Mouse (Mus musculus): Measurements from ENCODE around the gene Fer1l5. TPM values are rescaled to one million over a fixed set of nuclear protein-coding genes. Genes with fewer than 3 reads are reported as not detected.
A peak's percentile ranks its signal among the peaks of the same experiment; 100 is the strongest.

The Fer1l5 gene
- polyA plus RNA-seq, 1 experiment from 2014 or later: 0.50 TPM

- H3K4me3 ChIP-seq (ENCODE audit: low read length): no peak overlapping the region
- ATAC-seq: no peak
- 33% methylated on average over 4 of the region's 4 CpGs for WGBS
- no peak overlapping the region for H3K9ac ChIP-seq (ENCODE audit: low read depth, low read length)
- H3K36me3 ChIP-seq (ENCODE audit: control insufficient read depth, insufficient read depth, low read length): no peaks in the 10 kb centered on the region
- H3K27me3 ChIP-seq (replicated peaks; ENCODE audit: control insufficient read depth, insufficient read depth, low read length): no peaks in the 10 kb centered on the region
- H3K27ac ChIP-seq (ENCODE audit: low read length): no peak overlapping the region
- no peak overlapping the region for H3K4me2 ChIP-seq (ENCODE audit: low read depth, low read length)
- no peaks in the 10 kb centered on the region; the same call in 1 of the 2 replicates for H3K4me1 ChIP-seq (ENCODE audit: control insufficient read depth, insufficient read depth, low read length)
- no peaks in the 10 kb centered on the region for H3K9me3 ChIP-seq (ENCODE audit: control insufficient read depth, low read length)
These were observed 93.6 kb downstream of the Fer1l5 start for GRCm38 (mm10) chr1:36465641-36466160.

GRCm38 (mm10) chr1:36467446-36467845 is 95.4 kb downstream of the Fer1l5 start:
- H3K9ac ChIP-seq (ENCODE audit: low read depth, low read length): no peak overlapping the region
- no peaks in the 10 kb centered on the region for H3K27me3 ChIP-seq (replicated peaks; ENCODE audit: control insufficient read depth, insufficient read depth, low read length)
- H3K4me2 ChIP-seq (ENCODE audit: low read depth, low read length): no peak overlapping the region
- H3K9me3 ChIP-seq (ENCODE audit: control insufficient read depth, low read length): no peaks in the 10 kb centered on the region
- WGBS: 58% methylated on average over 5 of the region's 5 CpGs
- H3K4me1 ChIP-seq (ENCODE audit: control insufficient read depth, insufficient read depth, low read length): no peaks in the 10 kb centered on the region; the same call in 1 of the 2 replicates
- ATAC-seq: no peak
- H3K4me3 ChIP-seq (ENCODE audit: low read length): no peak overlapping the region
- no peaks in the 10 kb centered on the region for H3K36me3 ChIP-seq (ENCODE audit: control insufficient read depth, insufficient read depth, low read length)
- no peak overlapping the region for H3K27ac ChIP-seq (ENCODE audit: low read length)

- H3K4me1 ChIP-seq (ENCODE audit: control insufficient read depth, insufficient read depth, low read length): peaks cover 10% of the 10 kb centered on the region
- no peak overlapping the region for H3K9ac ChIP-seq (ENCODE audit: low read depth, low read length)
- no peak for ATAC-seq
- no peaks in the 10 kb centered on the region for H3K36me3 ChIP-seq (ENCODE audit: control insufficient read depth, insufficient read depth, low read length)
- 49% methylated on average over 2 of the region's 2 CpGs for WGBS
- peak overlapping the region; percentile 14; the same call in 1 of the 2 replicates for H3K27ac ChIP-seq (ENCODE audit: low read length)
- no peaks in the 10 kb centered on the region for H3K9me3 ChIP-seq (ENCODE audit: control insufficient read depth, low read length)
- H3K27me3 ChIP-seq (replicated peaks; ENCODE audit: control insufficient read depth, insufficient read depth, low read length): no peaks in the 10 kb centered on the region
- H3K4me3 ChIP-seq (ENCODE audit: low read length): no peak overlapping the region
- no peak overlapping the region for H3K4me2 ChIP-seq (ENCODE audit: low read depth, low read length)
These were observed 97.8 kb downstream of the Fer1l5 start for GRCm38 (mm10) chr1:36469811-36470444.

GRCm38 (mm10) chr1:36471181-36472105 is 99.4 kb downstream of the Fer1l5 start, which contains the start of gene Cnnm4:
Gene Cnnm4, plus strand, starts transcription at chr1:36471620.
- peak within 1 kb of the TSS; percentile 55 for H3K4me3 ChIP-seq (ENCODE audit: low read length)
- peak within 1 kb of the TSS; percentile 81 for H3K9ac ChIP-seq (ENCODE audit: low read depth, low read length)
- no peaks in the 10 kb centered on the region for H3K36me3 ChIP-seq (ENCODE audit: control insufficient read depth, insufficient read depth, low read length)
- H3K27me3 ChIP-seq (replicated peaks; ENCODE audit: control insufficient read depth, insufficient read depth, low read length): no peaks in the 10 kb centered on the region
- under 1% methylated on average over 59 of the region's 98 CpGs for WGBS
- peak; percentile 88 for ATAC-seq
- H3K9me3 ChIP-seq (ENCODE audit: control insufficient read depth, low read length): no peaks in the 10 kb centered on the region
- H3K27ac ChIP-seq (ENCODE audit: low read length): peak within 1 kb of the TSS; percentile 85
- peaks cover 17% of the 10 kb centered on the region for H3K4me1 ChIP-seq (ENCODE audit: control insufficient read depth, insufficient read depth, low read length)
- H3K4me2 ChIP-seq (ENCODE audit: low read depth, low read length): peak within 1 kb of the TSS; percentile 70

Small RNA genes within 50 kb of the gene (microRNA-seq; reads per million reads assigned to microRNA genes)
- not detected for gene Mir6898

Other genes starting within 250 kb of the Fer1l5 start
- 44.6 and 49.5 TPM in 2 replicates for gene Uggt1, start 127.6 kb upstream of the Fer1l5 start, polyA plus RNA-seq (2015; fragmentation: Nextera tagmentation; extraction: Ambion mirVana)
- 29.6 and 31.0 TPM in 2 replicates for gene Neurl3, start 97.6 kb upstream of the Fer1l5 start, polyA plus RNA-seq (2015; fragmentation: Nextera tagmentation; extraction: Ambion mirVana)
- gene Arid5a, start 64.6 kb upstream of the Fer1l5 start, polyA plus RNA-seq (2015; fragmentation: Nextera tagmentation; extraction: Ambion mirVana): 4.1 and 4.8 TPM in 2 replicates
- gene Kansl3, start 3.1 kb upstream of the Fer1l5 start, polyA plus RNA-seq (2015; fragmentation: Nextera tagmentation; extraction: Ambion mirVana): 33.3 and 33.8 TPM in 2 replicates
- 29.8 and 32.1 TPM in 2 replicates for gene Lman2l, start 73.0 kb downstream of the Fer1l5 start, polyA plus RNA-seq (2015; fragmentation: Nextera tagmentation; extraction: Ambion mirVana)
- gene Cnnm4, start 99.3 kb downstream of the Fer1l5 start, polyA plus RNA-seq (2015; fragmentation: Nextera tagmentation; extraction: Ambion mirVana): 39.2 and 40.2 TPM in 2 replicates
- gene Cnnm3, start 139.6 kb downstream of the Fer1l5 start, polyA plus RNA-seq (2015; fragmentation: Nextera tagmentation; extraction: Ambion mirVana): 2.1 and 2.3 TPM in 2 replicates
- 12.7 and 14.6 TPM in 2 replicates for gene Ankrd23, start 164.6 kb downstream of the Fer1l5 start, polyA plus RNA-seq (2015; fragmentation: Nextera tagmentation; extraction: Ambion mirVana)
- 0.37 TPM in 1 of 2 replicates, not detected in the other for gene Gm42417, start 167.1 kb downstream of the Fer1l5 start, polyA plus RNA-seq (2015; fragmentation: Nextera tagmentation; extraction: Ambion mirVana)
- 23.6 and 26.8 TPM in 2 replicates for gene Ankrd39, start 175.2 kb downstream of the Fer1l5 start, polyA plus RNA-seq (2015; fragmentation: Nextera tagmentation; extraction: Ambion mirVana)
- gene Sema4c, start 186.1 kb downstream of the Fer1l5 start, polyA plus RNA-seq (2015; fragmentation: Nextera tagmentation; extraction: Ambion mirVana): 7.4 and 7.9 TPM in 2 replicates